Mouse (Mus musculus): ENCODE data around the gene Hba-x.

The Hba-x gene

GRCm38 (mm10) chr11:32276347-32276746 is at the start of gene Hba-x:
Gene Hba-x (plus strand): TSS chr11:32276400.
- no peak for DNase-seq (ENCODE audit: low spot score in 2 of 2)

DNA sequence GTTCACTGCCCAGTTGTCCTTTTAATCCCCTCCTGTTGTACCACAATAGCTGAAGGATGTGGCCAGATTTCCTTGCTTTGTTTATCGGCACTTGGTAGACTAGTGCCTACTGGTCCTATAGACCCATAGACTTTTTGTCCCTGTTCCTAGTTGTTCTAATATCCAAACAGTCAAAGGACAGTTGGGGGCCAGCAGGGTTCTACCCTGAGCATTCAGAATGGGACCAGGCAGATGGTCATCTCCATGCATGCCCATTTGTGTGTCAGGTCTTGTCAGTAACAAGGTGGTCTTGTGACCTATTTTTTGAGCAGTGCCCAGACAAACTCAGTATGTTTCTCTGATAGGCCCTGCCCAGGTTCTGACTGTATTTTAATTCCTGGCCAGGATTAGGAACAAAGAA is 49.2 kb upstream of the Hba-x start:
- no peak for DNase-seq (ENCODE audit: low spot score in 2 of 2)

- no peak for DNase-seq (ENCODE audit: low spot score in 2 of 2)
Measured at GRCm38 (mm10) chr11:32227555-32227954, 48.6 kb upstream of the Hba-x start.

DNA sequence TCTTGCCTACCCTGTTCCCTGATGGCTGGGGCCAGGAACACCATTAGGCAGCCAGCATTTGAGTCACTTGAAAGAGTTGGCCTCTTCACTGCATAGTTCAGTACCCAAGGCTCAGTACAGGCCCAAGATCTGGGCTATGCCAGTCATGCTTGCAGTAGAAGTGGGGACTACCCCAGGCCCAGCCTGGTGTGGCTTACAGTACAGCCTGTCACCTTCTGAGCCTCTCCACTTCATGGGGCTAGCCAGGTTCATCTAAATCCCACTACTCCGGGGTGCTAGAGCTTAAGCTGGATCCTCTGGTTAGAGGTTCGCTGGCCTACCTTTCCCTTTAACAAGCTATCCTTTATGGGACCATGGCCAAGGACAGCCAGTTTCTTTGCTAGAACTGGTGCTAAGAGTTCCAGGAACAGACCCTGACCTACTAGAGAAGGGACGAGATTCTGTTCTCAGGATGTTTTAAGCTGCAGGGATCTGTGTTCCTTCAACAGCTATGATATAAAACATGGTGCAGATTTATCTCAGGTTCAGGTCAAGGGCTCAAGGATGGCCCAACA is 47.8 kb upstream of the Hba-x start:
- no peak for DNase-seq (ENCODE audit: low spot score in 2 of 2)

DNA sequence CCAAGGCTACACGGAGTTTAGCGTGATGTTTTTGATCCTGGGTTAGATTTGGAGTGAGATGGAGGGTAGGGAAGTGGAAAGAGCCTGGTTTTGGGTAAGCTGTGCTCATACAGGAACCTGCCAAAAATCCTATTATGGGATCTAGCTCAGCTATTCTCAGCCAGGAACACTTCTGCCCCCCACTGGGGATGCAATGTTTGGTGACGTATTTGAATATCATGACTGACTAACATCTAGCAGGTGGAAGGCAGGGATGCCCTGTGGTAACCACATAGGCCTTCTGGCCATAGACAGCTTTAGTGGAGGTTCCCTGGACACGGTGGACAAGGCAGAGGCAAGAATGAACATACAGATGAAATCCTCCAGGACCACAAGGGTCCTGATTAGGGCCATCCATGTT is 46.0 kb upstream of the Hba-x start:
- no peak for DNase-seq (ENCODE audit: low spot score in 2 of 2)

DNA sequence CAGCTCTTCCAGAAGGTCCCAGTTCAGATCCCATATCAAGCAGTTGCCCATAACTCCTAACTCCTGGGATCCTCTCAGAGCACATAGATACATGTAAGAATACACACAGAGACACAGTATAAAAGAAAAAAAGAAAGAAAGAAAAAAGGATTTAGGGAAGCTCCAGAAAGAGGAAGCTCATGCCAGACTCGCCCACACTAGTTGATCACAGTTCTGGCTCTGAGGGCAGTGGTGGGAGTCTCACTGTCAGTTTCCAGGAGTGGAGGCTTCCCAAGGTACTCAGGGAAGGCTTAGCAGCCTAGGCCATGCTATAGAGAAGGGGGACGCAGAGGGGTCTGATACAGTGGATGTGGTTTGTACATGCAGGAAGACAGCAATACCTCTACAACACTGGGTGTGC is 45.1 kb upstream of the Hba-x start:
- DNase-seq (ENCODE audit: low spot score in 2 of 2): no peak

DNA sequence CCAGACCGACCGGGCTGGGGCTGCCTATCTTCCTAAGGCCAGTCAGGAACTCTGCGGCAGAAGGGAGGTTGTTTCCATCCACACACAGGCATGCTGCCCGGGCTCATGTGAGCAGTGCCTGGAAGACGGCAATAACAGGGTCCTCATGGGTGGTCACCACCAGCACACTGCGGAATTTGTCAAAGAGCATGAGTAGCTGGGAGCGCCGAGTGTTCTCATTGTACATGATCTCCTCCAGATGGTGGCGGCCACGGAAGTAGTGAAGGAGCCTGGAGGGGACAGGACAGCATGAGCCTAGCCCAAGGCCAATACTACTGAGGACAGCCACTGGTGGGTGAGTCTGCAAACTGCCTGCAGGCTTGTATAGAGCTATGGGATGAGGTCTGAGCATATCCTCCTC is 43.4 kb upstream of the Hba-x start:
- DNase-seq (ENCODE audit: low spot score in 2 of 2): no peak

GRCm38 (mm10) chr11:32233895-32234294 is 42.3 kb upstream of the Hba-x start:
- DNase-seq (ENCODE audit: low spot score in 2 of 2): no peak

DNA sequence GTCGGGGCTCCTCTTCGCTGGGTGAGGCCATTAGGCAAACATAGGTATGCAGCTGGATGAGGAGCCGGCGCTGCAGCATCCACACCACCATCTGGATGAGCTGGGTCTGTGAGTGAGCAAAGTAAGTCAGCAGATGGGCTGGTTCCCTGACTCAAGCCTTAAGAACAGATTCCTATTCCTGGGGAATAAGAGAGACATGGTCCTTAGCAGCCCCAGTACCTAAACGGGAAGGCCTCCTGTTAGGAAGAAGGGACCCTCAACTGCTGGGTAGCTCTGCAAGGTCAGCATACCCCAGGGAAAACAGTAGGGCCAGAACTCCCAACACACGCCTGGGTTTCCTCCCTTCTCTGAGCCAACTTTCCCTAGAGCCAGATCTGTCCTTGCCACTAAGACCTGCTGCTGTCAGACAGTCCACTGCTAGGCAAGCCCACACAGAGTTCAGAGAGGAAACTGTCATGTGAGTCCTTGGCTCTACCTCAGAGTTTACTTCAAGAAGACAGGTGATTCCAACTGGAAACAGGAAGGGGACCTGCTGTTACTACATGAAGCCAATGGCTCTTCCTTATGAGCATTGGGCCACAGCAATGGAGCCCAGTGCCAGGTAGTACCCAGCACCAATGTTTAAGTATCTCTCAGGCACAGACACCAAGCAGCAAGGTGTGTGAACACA is 41.2 kb upstream of the Hba-x start:
- no peak for DNase-seq (ENCODE audit: low spot score in 2 of 2)

DNA sequence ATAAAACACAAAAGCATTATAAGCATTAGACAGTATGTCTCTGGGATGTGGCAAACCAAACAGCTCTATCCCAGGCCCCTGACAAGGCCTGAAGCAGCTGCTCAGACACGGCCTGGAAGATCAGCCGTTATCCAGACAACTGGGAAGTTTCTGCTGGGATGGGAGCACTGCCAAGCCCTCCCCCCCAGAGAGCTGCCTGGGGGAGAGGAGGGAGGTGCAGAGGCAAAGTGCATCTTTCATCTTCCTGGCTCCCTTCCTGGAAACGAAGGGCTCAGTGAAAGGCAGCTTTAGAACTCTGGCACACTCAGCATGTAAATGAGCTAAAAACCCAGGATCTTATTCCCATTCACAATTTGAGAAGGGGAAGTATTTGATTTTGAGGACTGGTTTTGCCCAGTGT is 40.6 kb upstream of the Hba-x start:
- peak; percentile 80 to 83 for DNase-seq (ENCODE audit: low spot score in 2 of 2)

- no peak for DNase-seq (ENCODE audit: low spot score in 2 of 2)
Measured at GRCm38 (mm10) chr11:32236132-32236531, 40.1 kb upstream of the Hba-x start.

DNA sequence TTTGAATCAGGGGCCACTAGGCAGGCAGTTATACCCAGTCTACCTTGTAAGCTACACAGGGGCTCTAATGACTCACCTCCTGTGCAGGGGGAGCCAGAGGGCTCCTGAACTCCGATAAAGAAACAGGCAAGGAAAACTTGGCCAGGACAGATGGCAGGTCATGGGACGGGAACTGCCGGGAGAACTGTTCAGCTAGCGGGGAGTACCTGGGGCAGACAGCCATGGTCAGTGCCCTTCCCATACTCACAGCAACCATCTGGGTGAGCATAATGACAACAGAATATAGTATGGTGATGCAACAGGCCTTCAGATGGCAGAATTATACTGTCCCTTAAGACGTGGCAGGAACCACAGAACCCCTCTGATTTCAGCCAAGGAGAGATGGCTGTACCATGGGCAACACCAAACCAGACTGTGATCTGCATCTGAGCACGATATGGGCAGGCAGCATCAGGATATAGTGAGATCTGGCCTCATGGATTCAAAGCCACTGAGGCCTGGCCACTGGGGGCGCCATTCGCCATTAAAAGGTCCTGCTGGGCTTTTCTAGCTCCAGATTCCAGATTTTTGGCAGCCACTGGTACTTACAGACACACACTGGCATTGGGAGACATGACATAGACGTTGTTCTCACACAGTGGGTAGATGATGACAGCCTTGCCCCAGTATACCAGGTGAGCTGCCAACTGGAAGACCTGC is 39.3 kb upstream of the Hba-x start:
- DNase-seq (ENCODE audit: low spot score in 2 of 2): peak in 1 of 2 experiments; percentile 54

DNA sequence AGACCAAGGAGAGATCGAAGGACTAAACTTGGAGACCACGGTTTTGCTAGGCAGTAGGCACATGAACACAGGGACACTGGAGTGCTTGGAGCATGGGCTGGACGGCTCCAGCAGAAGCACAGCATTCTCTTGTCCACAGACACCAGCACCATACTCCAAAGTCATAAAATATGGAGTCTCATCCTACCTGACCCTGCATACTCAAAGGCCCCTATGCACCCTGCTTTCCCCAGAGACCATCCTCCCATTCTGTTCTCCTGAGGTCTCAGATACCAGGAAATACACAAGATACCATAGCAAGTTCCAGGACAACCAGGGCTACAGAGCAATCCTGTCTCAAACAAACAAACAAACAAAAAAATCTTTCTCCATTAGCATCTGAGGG is 38.8 kb upstream of the Hba-x start:
- no peak for DNase-seq (ENCODE audit: low spot score in 2 of 2)

DNA sequence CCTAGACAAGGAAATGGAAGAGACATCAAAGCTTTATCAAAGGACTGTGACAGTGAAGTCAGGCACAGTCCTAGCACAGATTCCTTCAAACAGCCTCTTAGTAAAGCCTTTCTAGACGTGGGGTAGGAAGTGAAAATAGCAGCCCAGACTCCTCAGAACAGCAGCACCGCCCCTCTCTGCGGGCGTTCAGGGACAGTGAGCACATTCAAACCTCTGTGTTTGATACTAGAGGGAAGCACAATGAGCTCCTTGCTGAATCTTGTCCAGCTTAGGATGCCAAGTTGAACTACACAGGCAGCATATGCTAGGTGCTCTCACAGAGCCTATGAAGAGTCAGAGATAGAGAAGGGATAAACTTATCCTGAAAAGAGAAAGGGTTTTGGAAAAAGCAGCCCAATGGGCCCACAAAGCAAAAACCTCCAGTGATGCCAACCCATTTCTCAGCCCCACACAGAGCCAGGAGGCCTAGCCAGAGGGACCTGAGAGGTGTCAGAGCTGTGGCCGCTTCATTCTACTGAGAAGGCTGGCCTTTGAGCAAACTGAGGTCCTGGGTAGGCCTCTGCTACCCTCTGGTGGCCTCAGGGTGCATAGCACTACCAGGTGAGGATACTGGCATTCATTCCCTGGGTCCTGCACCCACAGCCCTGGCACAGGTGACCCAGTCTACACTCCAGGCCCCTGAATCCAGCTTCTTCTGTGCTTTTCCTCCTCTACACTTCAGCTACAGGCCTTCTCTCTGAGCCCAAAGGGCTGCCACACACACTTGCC is 37.9 kb upstream of the Hba-x start:
- DNase-seq (ENCODE audit: low spot score in 2 of 2): peak in 1 of 2 experiments; percentile 67

DNA sequence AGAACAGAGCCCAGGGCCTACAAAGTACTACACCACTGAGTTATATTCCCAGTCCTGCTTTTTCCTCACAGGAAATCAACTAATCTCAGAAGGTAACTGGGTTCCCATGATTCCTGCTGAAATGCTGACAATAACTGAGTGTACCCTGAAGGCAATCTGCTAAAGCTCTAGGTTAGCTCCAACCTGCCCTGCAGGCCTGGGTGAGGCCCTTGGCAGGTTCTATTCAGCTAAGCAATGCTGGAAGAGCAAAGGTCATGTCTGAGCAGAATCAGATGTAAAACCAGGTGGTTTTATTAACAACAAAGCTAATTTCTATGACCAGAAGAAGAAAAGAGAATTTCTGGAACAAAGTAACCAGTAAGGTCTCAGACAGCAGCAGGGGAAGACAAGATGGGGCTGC is 34.8 kb upstream of the Hba-x start:
- DNase-seq (ENCODE audit: low spot score in 2 of 2): no peak

DNA sequence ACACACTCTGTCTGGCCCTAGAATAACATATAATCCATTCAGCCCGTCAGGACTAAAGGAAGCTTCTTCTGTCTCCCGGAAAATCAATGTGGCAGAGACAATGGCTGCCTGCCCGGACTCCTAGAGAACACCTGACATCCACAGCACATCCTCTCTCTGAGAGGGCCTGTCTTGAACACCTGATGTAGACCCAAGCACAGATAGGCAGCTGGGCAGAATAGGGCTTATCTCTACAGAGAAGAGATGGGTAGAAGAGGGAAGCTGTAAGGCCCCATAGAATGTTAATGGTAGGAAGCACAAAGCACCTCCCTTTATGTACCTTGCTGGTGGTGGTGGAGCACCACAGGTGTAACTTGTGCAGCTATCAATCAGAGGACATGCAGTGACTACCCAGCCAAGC is 34.0 kb upstream of the Hba-x start:
- DNase-seq (ENCODE audit: low spot score in 2 of 2): no peak

GRCm38 (mm10) chr11:32243205-32243955 is 32.8 kb upstream of the Hba-x start:
- no peak for DNase-seq (ENCODE audit: low spot score in 2 of 2)

DNA sequence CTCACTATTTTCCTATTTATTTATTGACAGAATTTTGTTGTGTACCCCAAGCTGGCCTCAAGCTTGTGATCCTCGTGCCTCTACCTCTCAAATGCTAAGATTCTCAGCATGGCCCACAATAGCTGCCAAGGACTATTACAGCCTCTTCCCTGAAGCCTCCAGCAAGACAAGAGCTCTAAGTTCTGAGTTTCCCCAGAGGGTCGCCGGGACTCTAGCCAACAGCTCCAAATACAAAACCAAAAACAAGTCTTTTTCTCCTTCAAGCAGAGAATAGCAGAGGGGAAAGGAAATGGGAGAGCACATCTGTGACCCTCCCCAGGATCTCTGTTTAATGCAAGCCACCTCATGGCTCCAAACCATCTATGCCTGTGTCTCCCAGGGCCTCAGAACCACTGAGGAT is 32.1 kb upstream of the Hba-x start:
- no peak for DNase-seq (ENCODE audit: low spot score in 2 of 2)

GRCm38 (mm10) chr11:32244617-32245016 is 31.6 kb upstream of the Hba-x start:
- DNase-seq (ENCODE audit: low spot score in 2 of 2): no peak

DNA sequence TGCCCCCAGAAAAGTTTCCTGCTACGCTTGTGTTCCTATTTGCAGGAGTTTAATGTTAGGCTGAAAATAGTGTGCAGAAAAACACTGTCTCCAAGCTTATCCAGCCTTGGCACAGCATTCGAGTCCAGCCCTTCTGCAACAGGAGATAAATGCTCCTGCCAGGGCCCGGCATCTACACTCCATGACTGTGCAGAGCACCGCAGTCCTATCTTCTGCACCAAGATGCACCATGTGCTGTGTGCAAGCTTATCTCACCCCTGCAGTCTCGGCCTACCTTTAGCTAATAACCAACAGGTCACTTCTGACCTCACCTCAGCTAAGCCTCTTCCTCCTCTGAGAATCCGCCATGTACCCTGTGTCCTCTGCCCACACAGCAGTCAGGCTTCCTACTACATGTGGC is 30.6 kb upstream of the Hba-x start:
- no peak for DNase-seq (ENCODE audit: low spot score in 2 of 2)

- no peak for DNase-seq (ENCODE audit: low spot score in 2 of 2)
Measured at GRCm38 (mm10) chr11:32247068-32247467, 29.1 kb upstream of the Hba-x start.

DNA sequence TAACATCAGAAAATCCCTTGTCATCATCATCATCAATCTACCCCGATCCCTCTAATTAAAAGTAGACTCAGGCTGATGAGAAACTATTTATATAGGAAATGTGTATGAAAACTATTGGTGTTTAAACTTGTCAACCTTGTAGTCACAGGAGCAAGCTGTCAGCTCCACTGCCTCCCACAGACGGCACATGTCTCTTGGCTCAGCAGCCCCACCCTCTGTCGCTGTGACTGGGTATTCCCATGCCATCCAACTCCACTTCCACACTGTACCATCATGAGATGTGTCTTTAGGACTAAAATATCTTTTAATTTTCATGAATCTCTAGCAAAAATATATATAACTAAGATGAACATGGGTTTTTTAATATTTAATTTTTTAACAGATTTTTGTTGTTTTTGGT is 27.9 kb upstream of the Hba-x start:
- no peak for DNase-seq (ENCODE audit: low spot score in 2 of 2)

Data from frontal cortex, postnatal 10 days (tissue).